Mouse (Mus musculus) layer of hippocampus, adult 8-10 months (tissue): ENCODE measurements around the gene Smg1. TPM values are rescaled to one million over a fixed set of nuclear protein-coding genes. Genes with fewer than 3 reads are reported as not detected.
"Not testable (repeated sequence)": the region's sequence is repeated elsewhere in the genome, so short reads cannot be mapped to it uniquely, and the experiment has no call there.

ENCODE experiments used
- DNase-seq, 2 experiments: peaks; one replicate each; pipeline ENCODE4 v3.0.0; 2022; ENCODE audit warnings: low spot score in 2 of 2
- total RNA-seq, 4 experiments: library from RNA; stranded (reverse); gene quantifications; 2 replicates each; pipeline ENCODE4 v1.2.4; 2022

Smg1 gene
- total RNA-seq, 4 experiments from 2014 or later, result 67.7 to 109 (median 84.9) TPM

DNA sequence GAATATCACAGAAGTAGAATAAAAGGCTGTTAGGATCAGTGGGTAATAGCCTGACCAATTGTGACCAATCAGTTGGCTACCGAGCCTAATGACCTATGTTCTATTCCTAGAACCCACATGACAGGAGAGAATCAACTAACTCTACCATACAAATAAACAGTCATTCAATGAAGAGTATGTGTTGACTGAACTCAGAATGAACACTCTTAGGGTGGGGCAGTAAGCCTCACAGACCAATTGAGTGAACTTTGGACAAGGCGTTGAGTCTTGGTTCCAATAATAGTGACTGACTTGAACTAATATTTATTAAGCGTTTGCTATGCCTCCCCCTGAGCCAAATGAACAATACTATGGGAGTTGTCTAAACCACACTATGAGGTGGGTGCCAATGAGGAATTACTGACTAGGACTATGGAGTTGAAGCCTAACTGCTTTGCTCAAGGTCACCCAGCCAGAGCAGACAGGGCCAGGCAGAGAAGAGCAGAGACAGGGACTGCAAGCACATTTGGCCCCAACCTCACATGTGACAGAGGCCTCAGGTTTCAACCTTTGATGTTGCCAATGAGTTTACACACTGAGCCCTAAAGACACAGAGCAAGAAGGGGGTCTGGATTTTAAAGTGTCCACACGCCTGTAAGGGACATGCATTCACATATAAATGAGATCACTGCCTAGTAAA lies 7.2 kb upstream of the Smg1 start:
- no peak for DNase-seq

GRCm38 (mm10) chr7:118249563-118249962 lies 6.1 kb upstream of the Smg1 start:
- DNase-seq, result no peak

DNA sequence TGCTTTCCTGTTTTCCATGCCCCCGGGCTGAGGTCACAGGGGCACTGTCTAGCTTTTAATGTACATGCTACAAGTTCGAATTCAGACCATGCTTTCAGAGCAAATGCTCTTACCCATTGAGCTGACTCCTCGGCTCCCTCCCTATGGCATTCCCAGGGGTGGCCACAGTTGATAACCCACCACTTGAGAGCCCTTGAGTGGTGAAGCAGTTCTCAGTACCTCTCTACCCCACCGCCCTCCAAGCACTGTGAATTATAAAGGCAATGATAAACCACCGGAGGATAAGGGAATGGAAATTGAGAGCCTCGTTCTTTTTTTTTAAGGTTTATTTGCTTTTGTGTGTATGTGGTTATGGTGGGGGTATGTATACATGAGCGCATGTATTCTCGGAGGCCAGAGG lies 4.6 kb upstream of the Smg1 start:
- DNase-seq, result no peak

DNA sequence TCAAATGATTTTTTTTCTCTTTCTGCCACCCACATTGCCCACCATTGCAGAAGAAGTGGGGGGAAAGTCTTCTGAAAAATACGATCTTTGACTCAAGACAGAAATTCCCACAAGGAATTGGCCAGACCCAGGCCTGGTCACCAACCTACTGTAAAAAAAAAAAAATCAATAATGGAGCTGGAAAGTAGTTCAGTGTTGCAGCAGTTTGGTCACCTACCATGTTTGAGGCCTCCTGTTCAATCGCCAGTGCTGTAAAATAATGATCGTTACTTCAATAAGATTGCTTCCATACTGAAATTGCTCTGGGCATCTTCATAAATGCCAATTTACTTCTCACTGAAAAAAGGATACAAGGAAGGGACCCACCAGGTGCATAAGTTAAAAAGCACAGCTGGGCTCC lies 1.8 kb upstream of the Smg1 start:
- no peak for DNase-seq

DNA sequence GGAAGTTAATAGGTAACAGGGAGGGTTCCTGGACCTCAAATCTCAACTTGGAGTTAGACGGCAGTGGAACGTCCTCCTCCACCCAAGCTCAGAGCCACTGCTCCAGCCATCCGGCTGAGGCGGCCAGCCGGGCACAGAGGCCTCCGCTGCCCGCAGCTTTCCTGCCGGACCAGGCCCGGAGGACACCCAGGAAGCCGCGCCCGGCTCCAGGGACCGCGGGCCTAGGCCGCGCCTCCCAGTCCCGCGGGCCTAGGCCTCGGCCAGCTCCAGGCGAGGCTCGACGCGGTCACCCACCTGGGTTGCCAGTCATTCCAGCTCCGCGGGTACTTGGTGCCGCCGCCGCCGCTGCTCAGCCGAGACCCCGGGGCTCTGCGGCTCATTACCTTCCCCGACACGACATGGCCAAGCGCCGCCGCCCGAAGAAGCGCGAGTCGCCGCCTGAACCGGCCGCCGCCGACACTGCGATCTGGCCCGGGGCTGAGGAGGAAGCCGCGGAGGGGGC lies 508 bp downstream of the Smg1 start:
- DNase-seq, result no peak

- no peak for DNase-seq
Measured at GRCm38 (mm10) chr7:118242309-118242708, 1.2 kb downstream of the Smg1 start.

DNA sequence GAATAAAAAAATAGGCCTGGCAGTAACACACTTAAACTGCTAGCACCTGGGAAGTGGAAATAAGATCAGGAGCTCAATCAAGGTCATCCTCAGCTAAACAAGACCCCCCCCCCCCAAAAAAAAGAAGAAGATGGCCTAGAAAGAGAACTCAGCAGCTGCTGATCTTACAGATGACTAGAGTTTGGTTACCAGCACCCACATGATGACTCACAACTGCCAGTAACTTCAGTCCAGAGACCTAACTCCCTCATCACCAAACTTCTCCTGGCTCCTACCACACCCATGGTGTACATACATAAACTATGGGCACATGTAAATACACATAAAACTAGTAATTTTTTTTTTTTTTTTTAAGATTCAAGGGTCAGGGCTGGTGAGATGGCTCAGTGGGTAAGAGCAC lies 3.1 kb downstream of the Smg1 start:
- DNase-seq, result no peak

GRCm38 (mm10) chr7:118239996-118240395 lies 3.5 kb downstream of the Smg1 start:
- DNase-seq, result no peak

DNA sequence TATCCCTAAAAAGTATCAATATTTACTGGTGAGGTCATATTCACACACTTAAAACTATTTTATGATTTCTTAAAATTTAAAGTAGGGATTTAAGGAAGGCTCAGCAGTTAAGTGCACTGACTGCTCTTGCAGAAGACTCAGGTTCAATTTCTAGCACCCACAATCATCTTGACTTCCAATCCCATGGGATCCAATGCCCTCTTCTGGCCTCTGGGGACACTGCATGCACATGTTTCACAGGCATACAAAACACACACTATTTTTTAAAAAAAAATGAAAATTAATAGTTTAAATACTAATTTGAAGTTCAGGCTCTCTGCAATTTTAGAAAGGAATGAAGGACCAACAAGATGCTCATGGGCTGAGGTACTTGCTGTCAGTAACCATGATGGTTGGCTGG lies 6.5 kb downstream of the Smg1 start:
- DNase-seq, result no peak

DNA sequence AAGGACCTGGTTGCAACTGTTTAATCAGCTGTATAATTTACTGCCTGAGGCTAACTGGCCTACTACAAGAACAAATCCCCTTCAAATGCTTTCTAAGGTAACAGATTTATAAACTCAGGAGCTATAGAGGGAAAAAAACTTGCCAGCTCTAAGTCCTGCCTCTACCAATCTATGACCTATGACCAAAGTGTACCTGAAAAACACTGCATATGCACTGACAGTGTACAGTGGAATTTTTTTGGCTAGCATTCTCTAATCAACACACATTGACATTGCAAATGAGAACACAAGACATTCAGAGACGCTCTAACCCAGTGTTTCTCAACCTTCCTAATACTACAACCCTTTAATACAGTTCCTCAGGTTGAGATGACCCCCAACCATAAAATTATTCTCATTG lies 9.2 kb downstream of the Smg1 start:
- DNase-seq, result no peak

- DNase-seq, result no peak
Measured at GRCm38 (mm10) chr7:118232613-118233012, 10.9 kb downstream of the Smg1 start.

DNA sequence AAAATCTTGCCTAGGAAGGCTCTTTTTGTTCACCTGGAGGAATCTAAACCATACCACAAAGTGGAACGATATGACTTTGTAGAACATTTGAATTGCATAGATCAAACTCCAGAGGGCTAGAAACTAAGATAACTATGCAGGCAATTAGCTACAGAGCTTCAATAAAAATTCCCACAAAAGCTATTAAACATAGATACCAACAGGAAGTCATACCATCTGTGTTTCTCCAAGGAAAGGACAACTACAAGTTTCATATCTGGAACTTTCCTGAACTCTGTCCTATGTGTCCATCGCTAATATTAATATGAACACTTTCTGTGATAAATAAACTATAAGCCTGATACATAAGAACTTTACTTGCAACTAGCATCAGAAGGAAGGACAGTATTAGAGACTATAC lies 23.7 kb downstream of the Smg1 start:
- no peak for DNase-seq

DNA sequence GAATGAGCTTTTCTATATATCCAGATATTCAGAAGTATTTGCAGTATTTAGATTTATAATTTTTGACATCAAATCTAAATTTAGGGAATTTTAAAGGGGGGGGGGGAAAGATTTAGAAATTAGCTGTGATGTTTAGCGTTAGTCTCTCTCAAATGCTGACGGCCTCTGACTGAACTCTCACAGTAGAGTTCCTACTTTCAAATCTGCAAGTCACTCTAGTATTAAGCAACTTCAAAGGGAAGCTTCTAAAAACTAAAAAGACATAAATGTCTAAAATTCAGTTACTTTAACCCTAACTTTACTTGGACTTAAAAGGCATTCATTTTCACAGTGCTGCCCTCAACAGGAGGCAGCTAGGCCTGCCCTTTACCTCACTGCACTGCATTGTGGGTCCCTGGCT lies 37.1 kb downstream of the Smg1 start:
- DNase-seq, result no peak

DNA sequence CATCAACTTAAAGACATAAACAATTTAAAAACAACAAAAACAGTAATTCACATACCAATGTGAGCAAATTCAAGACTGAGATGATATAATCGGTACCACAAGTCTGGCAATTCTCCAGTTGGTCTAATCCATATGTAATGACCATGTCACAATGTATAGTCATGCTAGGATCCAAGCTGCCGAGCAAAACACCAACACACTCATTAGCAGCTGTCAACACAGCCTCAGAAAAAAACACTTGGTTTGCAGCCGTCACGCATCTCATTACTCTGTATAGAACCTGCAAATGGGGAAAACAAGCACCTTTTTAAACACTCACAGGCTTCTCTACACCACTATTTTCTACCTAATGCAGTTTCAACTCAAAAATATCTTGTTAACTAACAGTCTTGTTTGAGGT lies 47.7 kb downstream of the Smg1 start:
- no peak for DNase-seq

GRCm38 (mm10) chr7:118185878-118186277 lies 57.6 kb downstream of the Smg1 start:
- DNase-seq, result no peak

DNA sequence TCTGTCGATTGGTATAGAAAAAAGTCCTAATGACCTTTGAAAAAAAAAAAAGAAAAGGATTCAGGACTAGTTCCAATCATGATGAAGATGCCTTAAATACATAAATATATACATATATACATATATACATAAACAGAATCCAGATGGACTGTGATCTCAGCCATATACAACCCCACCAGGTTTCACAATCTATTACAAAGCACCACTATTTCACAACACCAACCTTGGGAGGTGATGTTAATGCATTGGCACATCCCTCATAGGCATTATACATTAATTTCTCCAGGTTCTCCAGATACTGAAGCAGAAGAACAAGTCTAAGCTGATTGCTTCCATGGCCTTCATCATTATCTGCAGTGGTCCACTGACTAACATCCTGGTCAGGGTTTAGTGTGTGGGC lies 58.9 kb downstream of the Smg1 start:
- no peak for DNase-seq

DNA sequence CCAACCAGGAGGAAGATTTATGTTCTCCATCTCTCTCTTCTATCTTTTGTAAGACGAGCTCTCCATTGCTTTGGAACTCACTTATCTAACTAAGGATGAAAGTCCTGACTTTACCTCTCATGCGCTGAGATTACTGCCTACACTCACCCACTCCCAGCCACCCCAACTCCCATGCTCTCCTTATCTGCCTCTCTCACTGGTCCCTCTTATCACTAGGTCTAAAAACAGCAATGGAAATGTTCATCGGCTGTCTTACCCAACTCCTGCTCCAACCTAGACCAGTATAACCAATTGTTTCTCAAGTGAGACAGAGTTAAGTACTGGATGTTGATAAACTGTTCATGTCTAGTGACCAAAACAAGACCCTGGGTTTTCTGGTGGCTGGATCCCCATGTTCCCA lies 62.3 kb downstream of the Smg1 start:
- no peak for DNase-seq

DNA sequence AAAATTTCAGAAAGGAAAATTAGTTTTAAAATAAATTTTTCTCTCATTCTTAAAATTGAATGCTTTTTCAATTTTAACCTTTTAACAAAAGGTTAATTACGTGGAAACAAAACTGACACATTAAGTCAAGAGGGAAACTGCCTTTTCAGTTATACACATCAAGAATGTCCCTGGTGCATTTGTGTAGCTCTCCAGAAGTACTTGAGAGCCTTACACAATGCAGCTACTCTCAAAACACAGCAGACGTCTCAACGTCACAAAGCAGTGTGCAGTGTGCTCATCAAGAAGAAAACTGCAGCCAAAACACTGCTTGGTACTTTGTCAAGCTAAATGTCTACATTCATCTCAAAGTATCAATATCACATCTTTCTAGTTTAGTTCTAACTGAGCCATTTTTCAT lies 63.7 kb downstream of the Smg1 start:
- DNase-seq, result no peak

- DNase-seq, result no peak
Measured at GRCm38 (mm10) chr7:118175821-118176355, 67.6 kb downstream of the Smg1 start.

DNA sequence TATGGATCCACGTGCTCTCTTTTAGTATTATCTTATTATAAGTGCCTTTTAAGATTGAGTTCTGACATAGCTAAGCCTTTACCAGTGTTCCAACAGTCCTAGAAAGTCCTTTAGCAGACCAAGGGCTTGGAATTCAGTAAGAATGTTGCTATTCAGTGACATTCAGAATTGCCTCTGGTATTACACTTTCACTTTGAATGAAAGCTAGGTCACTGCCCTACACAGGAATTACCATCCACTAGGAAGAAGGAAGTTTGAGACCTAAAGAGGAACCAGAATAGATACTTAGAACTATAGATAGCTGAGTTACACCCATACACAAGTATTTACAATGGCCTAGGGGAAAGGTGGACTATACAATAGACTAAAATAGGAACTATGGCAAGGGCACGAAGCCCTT lies 73.3 kb downstream of the Smg1 start:
- DNase-seq, result not testable (repeated sequence)

- no peak for DNase-seq
Measured at GRCm38 (mm10) chr7:118163006-118163405, 80.5 kb downstream of the Smg1 start.

DNA sequence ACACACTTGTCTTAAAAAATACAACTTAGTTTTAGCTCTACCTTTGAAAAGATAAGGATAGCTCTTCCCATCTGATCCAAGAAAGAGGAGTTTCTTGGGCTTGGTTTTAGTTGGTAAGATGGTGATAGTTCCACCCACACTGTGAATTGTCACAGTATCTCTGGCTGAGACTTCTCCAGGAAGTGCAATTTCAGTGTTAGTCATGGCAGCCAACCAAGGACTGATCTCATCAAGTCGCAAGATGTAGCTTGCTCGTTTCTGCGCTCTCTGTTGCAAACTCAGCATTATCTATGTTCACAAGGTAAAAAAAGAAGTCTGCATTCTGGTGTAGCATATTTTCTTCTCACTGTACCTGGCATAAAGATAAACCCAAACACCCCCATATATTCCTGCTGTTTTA lies 83.3 kb downstream of the Smg1 start:
- DNase-seq, result peak; percentile 14 to 30

DNA sequence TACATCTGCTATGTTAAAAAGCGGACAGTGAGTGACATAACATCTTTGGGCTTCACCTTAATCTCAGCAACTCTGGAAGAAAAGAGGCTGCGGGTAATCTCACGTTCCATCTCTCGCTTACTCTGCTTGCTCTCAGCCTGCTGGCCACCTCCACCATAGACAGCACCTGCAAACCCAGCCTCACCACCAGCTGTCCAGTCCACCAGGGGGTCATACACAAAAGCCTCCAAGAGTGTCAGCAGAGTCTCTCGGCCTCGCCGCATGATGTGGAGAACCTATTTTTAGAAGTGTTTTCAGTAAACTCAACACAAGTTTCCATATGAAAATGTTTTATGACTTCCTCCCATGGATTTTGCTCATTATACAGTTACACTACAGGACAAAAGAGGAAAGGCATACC lies 87.0 kb downstream of the Smg1 start:
- DNase-seq, result no peak

GRCm38 (mm10) chr7:118154150-118154549 lies 89.3 kb downstream of the Smg1 start:
- DNase-seq, result no peak
